Mouse (Mus musculus) lung, postnatal 0 days (tissue): ENCODE results near the gene Triobp. TPM values are rescaled to one million over a fixed set of nuclear protein-coding genes. Genes with fewer than 3 reads are reported as not detected.
A peak's percentile ranks its signal among the peaks of the same experiment; 100 is the strongest.

Source experiments
- ATAC-seq: fragments of 200-750 bp; cut with Nextera tagmentation; 2 replicates; pipeline ENCODE4 v1.8.0; 2017; ENCODE audit warnings: moderate library complexity
- DNase-seq: peaks from one replicate; pipeline ENCODE4 v3.0.0-alpha.2; 2016; ENCODE audit warnings: low spot score
- H3K27ac ChIP-seq: fragments of 300-500 bp; sonication (generic); 2 replicates; pipeline ENCODE4 v1.5.1; 2014; ENCODE audit warnings: antibody characterized with exemption, mild to moderate bottlenecking, low read length, mixed read lengths
- H3K27me3 ChIP-seq: fragments of 300-500 bp; sonication (generic); replicated peaks from 2 replicates; pipeline ENCODE4 v1.6.1; 2014; ENCODE audit warnings: low read length, mixed read lengths; ENCODE audit not compliant: insufficient read depth
- H3K36me3 ChIP-seq: fragments of 300-500 bp; sonication (generic); 2 replicates; pipeline ENCODE4 v1.6.1; 2014; ENCODE audit warnings: low read length, mixed read lengths; ENCODE audit not compliant: insufficient read depth
- H3K4me1 ChIP-seq: fragments of 300-500 bp; sonication (generic); 2 replicates; pipeline ENCODE4 v1.6.1; 2014; ENCODE audit warnings: antibody characterized with exemption, low read depth, low read length, mixed read lengths; ENCODE audit not compliant: insufficient read depth
- H3K4me2 ChIP-seq: fragments of 300-500 bp; sonication (generic); replicated peaks from 2 replicates; pipeline ENCODE4 v1.6.1; 2014; ENCODE audit warnings: low read depth, mild to moderate bottlenecking, low read length, moderate library complexity, mixed read lengths
- H3K4me3 ChIP-seq: fragments of 300-500 bp; sonication (generic); 2 replicates; pipeline ENCODE4 v1.5.1; 2014; ENCODE audit warnings: low read depth, low read length
- H3K9ac ChIP-seq: fragments of 300-500 bp; sonication (generic); replicated peaks from 2 replicates; pipeline ENCODE4 v1.6.1; 2014; ENCODE audit warnings: low read depth, mild to moderate bottlenecking
- H3K9me3 ChIP-seq: fragments of 300-500 bp; sonication (generic); 2 replicates; pipeline ENCODE4 v1.6.1; 2016; ENCODE audit warnings: low read length, mixed read lengths
- CTCF ChIP-seq: IDR thresholded peaks from 2 replicates; pipeline ENCODE4 v1.5.1; 2016; ENCODE audit warnings: antibody characterized with exemption, mild to moderate bottlenecking
- EP300 ChIP-seq: IDR thresholded peaks from 2 replicates; pipeline ENCODE4 v1.6.1; 2016; ENCODE audit warnings: antibody characterized with exemption, mild to moderate bottlenecking, control low read depth
- WGBS: fragments of 180-500 bp; shearing (Covaris S2); extraction: QIAGEN DNeasy Blood & Tissue Kit; methylation state at CpG from one replicate; pipeline ENCODE4 v1.1.7; 2014; 5-methylcytosine and 5-hydroxymethylcytosine counted together
- polyA plus RNA-seq: library from polyadenylated mRNA; unstranded; fragments of >200 nt; fragmentation: Nextera tagmentation; extraction: Ambion mirVana; gene quantifications from 2 replicates; pipeline ENCODE4 v1.2.1, GENCODE M21; 2015

The Triobp gene
- polyA plus RNA-seq, 1 experiment from 2014 or later, result 23.9 TPM

GRCm38 (mm10) chr15:79037913-79038328 is 90.4 kb downstream of the Triobp start:
- H3K4me2 ChIP-seq, result peak overlapping the region; percentile 29; the same call in 1 of the 2 replicates
- no peaks in the 10 kb centered on the region for H3K36me3 ChIP-seq
- no peak overlapping the region for H3K27ac ChIP-seq
- DNase-seq (peak; percentile 70), ATAC-seq (peak; percentile 29; the same call in 1 of the 2 replicates)
- no peak overlapping the region for H3K4me3 ChIP-seq
- WGBS, result 11% methylated on average over 14 of the region's 14 CpGs
- H3K27me3 ChIP-seq, result peaks cover 19% of the 10 kb centered on the region
- H3K9me3 ChIP-seq, result no peaks in the 10 kb centered on the region
- H3K4me1 ChIP-seq, result peaks cover 5% of the 10 kb centered on the region; the same call in 1 of the 2 replicates
- TF ChIP-seq CTCF (peak; percentile 90), EP300 (no peak)
- H3K9ac ChIP-seq, result no peak overlapping the region

- Histone ChIP-seq H3K27ac (no peak overlapping the region), H3K36me3 (no peaks in the 10 kb centered on the region), H3K9me3 (no peaks in the 10 kb centered on the region), H3K4me3 (no peak overlapping the region), H3K4me1 (peaks cover 5% of the 10 kb centered on the region; the same call in 1 of the 2 replicates), H3K4me2 (no peak overlapping the region), H3K9ac (no peak overlapping the region), H3K27me3 (peaks cover 23% of the 10 kb centered on the region)
- DNase-seq (no peak), ATAC-seq (no peak)
- no peak for TF ChIP-seq CTCF
- TF ChIP-seq EP300, result no peak
- WGBS, result 76% methylated on average over 10 of the region's 10 CpGs
These were observed 90.8 kb downstream of the Triobp start for GRCm38 (mm10) chr15:79038331-79038730.

- peak; percentile 95 for DNase-seq
- WGBS, result 11% methylated on average over 7 of the region's 7 CpGs
- Histone ChIP-seq H3K4me3 (no peak overlapping the region), H3K36me3 (no peaks in the 10 kb centered on the region), H3K27ac (no peak overlapping the region), H3K4me2 (no peak overlapping the region), H3K4me1 (peaks cover 5% of the 10 kb centered on the region; the same call in 1 of the 2 replicates), H3K9ac (no peak overlapping the region), H3K9me3 (no peaks in the 10 kb centered on the region), H3K27me3 (peaks cover 29% of the 10 kb centered on the region)
- TF ChIP-seq CTCF (peak; percentile 99), EP300 (no peak)
- peak; percentile 90 for ATAC-seq
These were observed 91.3 kb downstream of the Triobp start for GRCm38 (mm10) chr15:79038853-79039252.

GRCm38 (mm10) chr15:79040501-79041416 is 93.2 kb downstream of the Triobp start:
- WGBS, result 20% methylated on average over 23 of the region's 24 CpGs
- H3K27me3 ChIP-seq, result peaks cover 29% of the 10 kb centered on the region
- H3K4me1 ChIP-seq, result peaks cover 5% of the 10 kb centered on the region; the same call in 1 of the 2 replicates
- H3K9ac ChIP-seq, result no peak overlapping the region
- peak overlapping the region; percentile 43; the same call in 1 of the 2 replicates for H3K4me2 ChIP-seq
- no peak for TF ChIP-seq EP300
- no peak for TF ChIP-seq CTCF
- no peaks in the 10 kb centered on the region for H3K9me3 ChIP-seq
- H3K4me3 ChIP-seq, result peak overlapping the region; percentile 5; the same call in 1 of the 2 replicates
- no peak overlapping the region for H3K27ac ChIP-seq
- DNase-seq, result peak; percentile 41
- H3K36me3 ChIP-seq, result no peaks in the 10 kb centered on the region
- ATAC-seq, result no peak

GRCm38 (mm10) chr15:79041585-79041984 is 94.1 kb downstream of the Triobp start, which contains the start of gene Galr3:
TSS of gene Galr3 (plus strand) at chr15:79041885.
- no peak for ATAC-seq
- Histone ChIP-seq H3K36me3 (no peaks in the 10 kb centered on the region), H3K4me1 (peaks cover 5% of the 10 kb centered on the region; the same call in 1 of the 2 replicates), H3K27ac (no peak within 1 kb of the TSS), H3K4me3 (peak within 1 kb of the TSS; percentile 44), H3K27me3 (peaks cover 29% of the 10 kb centered on the region), H3K9me3 (no peaks in the 10 kb centered on the region), H3K4me2 (peak within 1 kb of the TSS; percentile 81), H3K9ac (no peak within 1 kb of the TSS)
- 68% methylated on average over 6 of the region's 6 CpGs for WGBS
- DNase-seq, result no peak
- TF ChIP-seq CTCF (no peak), EP300 (no peak)

GRCm38 (mm10) chr15:79042721-79043491 is 95.4 kb downstream of the Triobp start:
- Histone ChIP-seq H3K4me1 (peaks cover 5% of the 10 kb centered on the region; the same call in 1 of the 2 replicates), H3K4me3 (peak overlapping the region; percentile 44), H3K9ac (no peak overlapping the region), H3K36me3 (no peaks in the 10 kb centered on the region), H3K9me3 (no peaks in the 10 kb centered on the region), H3K27ac (no peak overlapping the region), H3K27me3 (peaks cover 29% of the 10 kb centered on the region), H3K4me2 (peak overlapping the region; percentile 81)
- ATAC-seq, result peak; percentile 18
- WGBS, result 1% methylated on average over 80 of the region's 105 CpGs
- peak; percentile 17 for DNase-seq
- no peak for TF ChIP-seq EP300
- peak; percentile 31 for TF ChIP-seq CTCF
